Mouse (Mus musculus) left cerebral cortex, postnatal 36 days (tissue): ENCODE results near the gene Pde9a. TPM values are rescaled to one million over a fixed set of nuclear protein-coding genes. Genes with fewer than 3 reads are reported as not detected.

ENCODE experiments used
- DNase-seq, 2 experiments: peaks; one replicate each; pipeline ENCODE4 v3.0.0; 2021 to 2022; ENCODE audit warnings: low spot score in 2 of 2, mixed read lengths in 1 of 2
- intact Hi-C: fragments of 180-260 bp; cut with DNase I; formaldehyde crosslinking; loops from one replicate; pipeline ENCODE4 v1.15.1; 2025
- total RNA-seq, 2 experiments: library from RNA; stranded (reverse); gene quantifications; 2 replicates each; pipeline ENCODE4 v1.2.3; 2021

The Pde9a gene
- total RNA-seq, 2 experiments from 2014 or later = 19.7 to 30.6 TPM

- intact Hi-C loops = no loop called here
- no peak for DNase-seq
These were observed 38.3 kb downstream of the Pde9a start for GRCm38 (mm10) chr17:31424358-31424757.

- DNase-seq = no peak
- intact Hi-C loops = loop anchor here (5.0 kb wide), 1 partner anchor 37 kb away; the partner anchor contains the start of gene Pde9a
These were observed 38.8 kb downstream of the Pde9a start for GRCm38 (mm10) chr17:31424798-31425197.

- intact Hi-C loops = loop anchor here (5.0 kb wide), 1 partner anchor 39 kb away; the partner anchor contains the start of gene Pde9a
- DNase-seq = no peak
These were observed 40.1 kb downstream of the Pde9a start for GRCm38 (mm10) chr17:31425827-31426698.

GRCm38 (mm10) chr17:31429402-31429801 is 43.4 kb downstream of the Pde9a start:
- no peak for DNase-seq
- intact Hi-C loops = loop anchor here (5.0 kb wide), 1 partner anchor 42 kb away; the partner anchor contains the start of gene Pde9a

- intact Hi-C loops = no loop called here
- DNase-seq = no peak
These were observed 46.9 kb downstream of the Pde9a start for GRCm38 (mm10) chr17:31432878-31433281.

- DNase-seq = no peak
- intact Hi-C loops = no loop called here
These were observed 47.5 kb downstream of the Pde9a start for GRCm38 (mm10) chr17:31433401-31433928.

- intact Hi-C loops = no loop called here
- no peak for DNase-seq
These were observed 48.2 kb downstream of the Pde9a start for GRCm38 (mm10) chr17:31433978-31434797.

- intact Hi-C loops = no loop called here
These were observed 48.9 kb downstream of the Pde9a start for GRCm38 (mm10) chr17:31434825-31435325.

GRCm38 (mm10) chr17:31435934-31436813 is 50.2 kb downstream of the Pde9a start:
- no peak for DNase-seq
- intact Hi-C loops = no loop called here

More at GRCm38 (mm10) chr17:31434825-31435325, 48.9 kb downstream of the Pde9a start:
- no peak for DNase-seq

GRCm38 (mm10) chr17:31436814-31437406 is 50.9 kb downstream of the Pde9a start:
- DNase-seq = no peak
- intact Hi-C loops = no loop called here

- no peak for DNase-seq
- intact Hi-C loops = no loop called here
These were observed 51.5 kb downstream of the Pde9a start for GRCm38 (mm10) chr17:31437482-31437881.

GRCm38 (mm10) chr17:31439978-31440377 is 54.0 kb downstream of the Pde9a start:
- intact Hi-C loops = no loop called here
- no peak for DNase-seq

- intact Hi-C loops = no loop called here
- no peak for DNase-seq
These were observed 56.5 kb downstream of the Pde9a start for GRCm38 (mm10) chr17:31442513-31442912.

GRCm38 (mm10) chr17:31444251-31444650 is 58.2 kb downstream of the Pde9a start:
- DNase-seq = no peak
- intact Hi-C loops = no loop called here

- intact Hi-C loops = no loop called here
- no peak for DNase-seq
These were observed 59.2 kb downstream of the Pde9a start for GRCm38 (mm10) chr17:31445061-31445731.

GRCm38 (mm10) chr17:31447766-31448165 is 61.8 kb downstream of the Pde9a start:
- intact Hi-C loops = loop anchor here (1.0 kb wide), 1 partner anchor 69 kb away; no protein-coding TSS in a partner anchor
- DNase-seq = no peak

GRCm38 (mm10) chr17:31448519-31448918 is 62.5 kb downstream of the Pde9a start:
- intact Hi-C loops = loop anchor here (1.0 kb wide), 1 partner anchor 70 kb away; no protein-coding TSS in a partner anchor
- no peak for DNase-seq

GRCm38 (mm10) chr17:31450206-31450605 is 64.2 kb downstream of the Pde9a start:
- DNase-seq = no peak
- intact Hi-C loops = no loop called here
